Mouse (Mus musculus) midbrain, postnatal 0 days (tissue): ENCODE measurements around the gene Tmc1. TPM values are rescaled to one million over a fixed set of nuclear protein-coding genes. Genes with fewer than 3 reads are reported as not detected.

ENCODE experiments used
- ATAC-seq: fragments of 200-750 bp; cut with Nextera tagmentation; 2 replicates; pipeline ENCODE4 v1.8.0; 2017; ENCODE audit warnings: moderate number of reproducible peaks, mild to moderate bottlenecking, moderate TSS enrichment, moderate library complexity; ENCODE audit not compliant: low FRiP score
- DNase-seq: peaks from one replicate; pipeline ENCODE4 v3.0.0-alpha.2; 2015; ENCODE audit warnings: low spot score
- H3K27ac ChIP-seq: fragments of 300-500 bp; sonication (generic); 2 replicates; pipeline ENCODE4 v1.5.1; 2014; ENCODE audit warnings: low read depth, mild to moderate bottlenecking, low read length, mixed read lengths
- H3K27me3 ChIP-seq: fragments of 300-500 bp; sonication (generic); 2 replicates; pipeline ENCODE4 v1.6.1; 2014; ENCODE audit warnings: low read length, control low read depth, mixed read lengths; ENCODE audit not compliant: insufficient read depth
- H3K36me3 ChIP-seq: fragments of 300-500 bp; sonication (generic); 2 replicates; pipeline ENCODE4 v1.6.1; 2014; ENCODE audit warnings: low read length, control low read depth, mixed read lengths; ENCODE audit not compliant: insufficient read depth
- H3K4me1 ChIP-seq: fragments of 300-500 bp; sonication (generic); 2 replicates; pipeline ENCODE4 v1.6.1; 2014; ENCODE audit warnings: mild to moderate bottlenecking, control low read depth, antibody characterized with exemption, low read length, mixed read lengths; ENCODE audit not compliant: insufficient read depth
- H3K4me2 ChIP-seq: fragments of 300-500 bp; sonication (generic); 2 replicates; pipeline ENCODE4 v1.6.1; 2014; ENCODE audit warnings: low read depth, mild to moderate bottlenecking, low read length, mixed read lengths; ENCODE audit not compliant: poor library complexity, severe bottlenecking
- H3K4me3 ChIP-seq: fragments of 300-500 bp; sonication (generic); 2 replicates; pipeline ENCODE4 v1.5.1; 2014; ENCODE audit warnings: low read depth, mild to moderate bottlenecking, low read length, moderate library complexity
- H3K9ac ChIP-seq: fragments of 300-500 bp; sonication (generic); replicated peaks from 2 replicates; pipeline ENCODE4 v1.6.1; 2014; ENCODE audit warnings: mild to moderate bottlenecking, low read length, moderate library complexity, mixed read lengths; ENCODE audit not compliant: poor library complexity, severe bottlenecking
- H3K9me3 ChIP-seq: fragments of 300-500 bp; sonication (generic); 2 replicates; pipeline ENCODE4 v1.6.1; 2016; ENCODE audit warnings: low read length, control low read depth
- CTCF ChIP-seq: IDR thresholded peaks from 2 replicates; pipeline ENCODE4 v1.5.1; 2016; ENCODE audit warnings: antibody characterized with exemption, mild to moderate bottlenecking
- WGBS: fragments of 180-500 bp; shearing (Covaris S2); extraction: QIAGEN DNeasy Blood & Tissue Kit; methylation state at CpG from one replicate; pipeline ENCODE4 v1.1.7; 2014; 5-methylcytosine and 5-hydroxymethylcytosine counted together
- polyA plus RNA-seq: library from polyadenylated mRNA; unstranded; fragments of >200 nt; fragmentation: Nextera tagmentation; extraction: Ambion mirVana; gene quantifications from 2 replicates; pipeline ENCODE4 v1.2.1, GENCODE M21; 2015
- total RNA-seq: library from RNA; depleted of rRNA; stranded (reverse); fragments of >200 nt; gene quantifications from 2 replicates; pipeline ENCODE4 v1.2.3, GENCODE M21; 2014

Tmc1 gene
- total and polyA plus RNA-seq, 2 experiments from 2014 or later, result 0.19 TPM; not detected in 1

GRCm38 (mm10) chr19:20847476-20848073 is 106.4 kb downstream of the Tmc1 start:
- 82% methylated on average over 3 of the region's 3 CpGs for WGBS
- Histone ChIP-seq H3K4me1 (no peaks in the 10 kb centered on the region), H3K4me2 (no peak overlapping the region), H3K4me3 (no peak overlapping the region), H3K27ac (no peak overlapping the region), H3K9me3 (no peaks in the 10 kb centered on the region), H3K9ac (no peak overlapping the region), H3K36me3 (no peaks in the 10 kb centered on the region), H3K27me3 (no peaks in the 10 kb centered on the region)
- no peak for TF ChIP-seq CTCF
- DNase-seq (no peak), ATAC-seq (no peak)

- H3K27ac ChIP-seq, result no peak overlapping the region
- H3K9ac ChIP-seq, result no peak overlapping the region
- no peaks in the 10 kb centered on the region for H3K27me3 ChIP-seq
- no peak for TF ChIP-seq CTCF
- no peaks in the 10 kb centered on the region for H3K36me3 ChIP-seq
- no peak overlapping the region for H3K4me3 ChIP-seq
- DNase-seq (no peak), ATAC-seq (no peak)
- no peaks in the 10 kb centered on the region for H3K4me1 ChIP-seq
- H3K4me2 ChIP-seq, result no peak overlapping the region
- 60% methylated on average over 2 of the region's 2 CpGs for WGBS
- no peaks in the 10 kb centered on the region for H3K9me3 ChIP-seq
These were observed 116.6 kb downstream of the Tmc1 start for GRCm38 (mm10) chr19:20837422-20837821.

- Histone ChIP-seq H3K4me1 (no peaks in the 10 kb centered on the region), H3K4me3 (no peak overlapping the region), H3K9ac (no peak overlapping the region), H3K36me3 (no peaks in the 10 kb centered on the region), H3K4me2 (no peak overlapping the region), H3K27me3 (no peaks in the 10 kb centered on the region), H3K9me3 (no peaks in the 10 kb centered on the region), H3K27ac (no peak overlapping the region)
- no peak for TF ChIP-seq CTCF
- no peak for DNase-seq
- no peak for ATAC-seq
- 69% methylated on average over 9 of the region's 9 CpGs for WGBS
These were observed 117.8 kb downstream of the Tmc1 start for GRCm38 (mm10) chr19:20836055-20836845.

- no peaks in the 10 kb centered on the region for H3K27me3 ChIP-seq
- 53% methylated on average over 1 of the region's 1 CpGs for WGBS
- no peak for TF ChIP-seq CTCF
- ATAC-seq (no peak), DNase-seq (no peak)
- no peak overlapping the region for H3K4me2 ChIP-seq
- no peak overlapping the region for H3K27ac ChIP-seq
- no peaks in the 10 kb centered on the region for H3K36me3 ChIP-seq
- no peaks in the 10 kb centered on the region for H3K4me1 ChIP-seq
- H3K9me3 ChIP-seq, result no peaks in the 10 kb centered on the region
- no peak overlapping the region for H3K9ac ChIP-seq
- no peak overlapping the region for H3K4me3 ChIP-seq
These were observed 119.1 kb downstream of the Tmc1 start for GRCm38 (mm10) chr19:20834895-20835294.

- Histone ChIP-seq H3K4me3 (no peak overlapping the region), H3K9me3 (no peaks in the 10 kb centered on the region), H3K27ac (no peak overlapping the region), H3K9ac (no peak overlapping the region), H3K4me2 (no peak overlapping the region), H3K4me1 (no peaks in the 10 kb centered on the region), H3K36me3 (no peaks in the 10 kb centered on the region), H3K27me3 (no peaks in the 10 kb centered on the region)
- no peak for TF ChIP-seq CTCF
- ATAC-seq (no peak), DNase-seq (no peak)
These were observed 154.5 kb downstream of the Tmc1 start for GRCm38 (mm10) chr19:20799460-20799859.

- Histone ChIP-seq H3K4me3 (no peak overlapping the region), H3K9me3 (no peaks in the 10 kb centered on the region), H3K27me3 (no peaks in the 10 kb centered on the region), H3K4me2 (no peak overlapping the region), H3K27ac (no peak overlapping the region), H3K4me1 (no peaks in the 10 kb centered on the region), H3K36me3 (no peaks in the 10 kb centered on the region), H3K9ac (no peak overlapping the region)
- peak; percentile 86 for DNase-seq
- peak; percentile 70; the same call in 1 of the 2 replicates for ATAC-seq
- peak; percentile 86 for TF ChIP-seq CTCF
- WGBS, result 28% methylated on average over 6 of the region's 6 CpGs
These were observed 156.4 kb downstream of the Tmc1 start for GRCm38 (mm10) chr19:20797558-20798101.
